12 mouse cellular contexts compared by ENCODE assay signal in the genomic region with DNA sequence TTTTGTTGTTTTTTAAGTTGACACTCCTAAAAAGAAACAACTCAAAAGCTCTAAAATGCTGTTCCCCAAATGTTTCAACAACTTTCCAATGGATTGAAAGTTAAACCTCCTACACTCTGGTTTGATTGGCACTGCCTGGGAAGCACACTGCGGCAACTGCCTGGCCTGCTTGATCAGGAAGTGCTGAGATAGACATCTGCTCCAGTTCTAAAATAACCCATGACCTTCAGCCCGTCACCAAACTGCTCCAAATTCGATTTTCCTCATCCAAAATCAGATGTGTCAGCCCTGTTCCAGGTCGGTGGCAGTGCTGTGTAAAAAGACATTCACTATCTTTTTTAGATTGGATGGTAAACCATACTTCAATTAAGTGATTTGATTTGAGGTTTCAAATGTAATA.
DNase-seq lines count a peak whose midpoint lies in the region; ATAC-seq and TF ChIP-seq lines count a peak whose summit lies in the region.
"Had no signal": no experiment of that assay in that cellular context is flagged by ENCODE, and none has a peak within 500 bp of the region (broad histone marks: within the 10 kb centered on the region; RNA-seq: fewer than 3 reads in every experiment).

No protein-coding gene starts in this region.

- H3K4me2 ChIP-seq in heart, postnatal 0 days (ENCODE audit: low read depth, low read length), result peak overlapping the region; percentile 20; the same call in 1 of the 2 replicates
- H3K4me2 ChIP-seq: hindbrain, embryonic 12.5 days had no signal

- H3K4me3 ChIP-seq in heart, postnatal 0 days (ENCODE audit: low read depth, low read length), result no peak overlapping the region
- H3K4me3 ChIP-seq: hindbrain, embryonic 12.5 days had no signal

- no peak for TF ChIP-seq CTCF in heart, postnatal 0 days (IDR thresholded peaks at IDR 0.05; ENCODE audit: low read depth)

- no peaks in the 10 kb centered on the region for H3K9me3 ChIP-seq in heart, postnatal 0 days (replicated peaks; ENCODE audit: control insufficient read depth, low read length)
- H3K9me3 ChIP-seq: hindbrain, embryonic 12.5 days had no signal

- no peak overlapping the region for H3K27ac ChIP-seq in heart, postnatal 0 days (ENCODE audit: low read depth)

- intact Hi-C loops in heart, postnatal 36 days (cut with DNase I), result no loop called here

- 31% methylated on average over 4 of the region's 4 CpGs for WGBS in heart, postnatal 0 days

- peak; percentile 29 to 47 for DNase-seq in cerebellum, adult 18-20 months
- DNase-seq in cerebellum, postnatal 36 days, result no peak
- no peak for DNase-seq in heart, postnatal 0 days (ENCODE audit: low spot score)
- DNase-seq in heart, postnatal 36 days, result no peak
- peak; percentile 33 to 39 for DNase-seq in adrenal gland, postnatal 36 days
- peak; percentile 33 for DNase-seq in layer of hippocampus, adult 9-10 months (ENCODE audit: low spot score)
- DNase-seq in right cerebral cortex, postnatal 14 days, result no peak
- no peak for DNase-seq in lung, postnatal 25 days (ENCODE audit: low spot score)
- DNase-seq: kidney, adult 18-20 months; lung, adult 18-20 months; thymus, postnatal 14 days had no signal

- no peaks in the 10 kb centered on the region for H3K36me3 ChIP-seq in heart, postnatal 0 days (replicated peaks; ENCODE audit: control insufficient read depth, insufficient read depth, low read length)
- H3K36me3 ChIP-seq: hindbrain, embryonic 12.5 days had no signal

- no peak overlapping the region for H3K9ac ChIP-seq in heart, postnatal 0 days (replicated peaks; ENCODE audit: low read depth, low read length)
- H3K9ac ChIP-seq: hindbrain, embryonic 12.5 days had no signal

- no peaks in the 10 kb centered on the region for H3K27me3 ChIP-seq in heart, postnatal 0 days (ENCODE audit: control insufficient read depth, insufficient read depth, low read length)
- H3K27me3 ChIP-seq: hindbrain, embryonic 12.5 days had no signal

- ATAC-seq in heart, postnatal 0 days (ENCODE audit: insufficient read depth, low read depth), result no peak

- peaks cover 13% of the 10 kb centered on the region; the same call in 1 of the 2 replicates for H3K4me1 ChIP-seq in heart, postnatal 0 days (ENCODE audit: control insufficient read depth, insufficient read depth)

- no peak for TF ChIP-seq EP300 in heart, postnatal 0 days (IDR thresholded peaks at IDR 0.05; ENCODE audit: low read depth)

Comparison
In these comparisons a context has a peak if more than half of its experiments do, and no peak if none do; other contexts are left out.
1. DNase-seq: peak in cerebellum, adult 18-20 months (2 of 2), adrenal gland, postnatal 36 days (2 of 2) and layer of hippocampus, adult 9-10 months (single experiment); none in cerebellum, postnatal 36 days (0 of 2), heart, postnatal 0 days (single experiment), heart, postnatal 36 days (0 of 2), right cerebral cortex, postnatal 14 days (single experiment) and lung, postnatal 25 days (single experiment).